Mouse (Mus musculus) kidney, embryonic 14.5 days (tissue): ENCODE measurements around the gene Man2a1. TPM values are rescaled to one million over a fixed set of nuclear protein-coding genes. Genes with fewer than 3 reads are reported as not detected.

ENCODE experiments used
- ATAC-seq: fragments of 200-750 bp; cut with Nextera tagmentation; 2 replicates; pipeline ENCODE4 v1.8.0; 2017; ENCODE audit warnings: moderate number of reproducible peaks, mild to moderate bottlenecking, moderate TSS enrichment, moderate library complexity; ENCODE audit not compliant: low FRiP score, low TSS enrichment
- H3K27ac ChIP-seq: fragments of 300-500 bp; sonication (generic); 2 replicates; pipeline ENCODE4 v1.5.1; 2014; ENCODE audit warnings: low read depth, mild to moderate bottlenecking, low read length, moderate library complexity, mixed read lengths
- H3K27me3 ChIP-seq: fragments of 300-500 bp; sonication (generic); 2 replicates; pipeline ENCODE4 v1.6.1; 2014; ENCODE audit warnings: mild to moderate bottlenecking, low read length; ENCODE audit not compliant: control insufficient read depth, insufficient read depth
- H3K36me3 ChIP-seq: fragments of 300-500 bp; sonication (generic); 2 replicates; pipeline ENCODE4 v1.6.1; 2014; ENCODE audit warnings: low read length, mixed read lengths; ENCODE audit not compliant: control insufficient read depth, insufficient read depth
- H3K4me1 ChIP-seq: fragments of 300-500 bp; sonication (generic); 2 replicates; pipeline ENCODE4 v1.6.1; 2014; ENCODE audit warnings: low read length, mixed read lengths; ENCODE audit not compliant: control insufficient read depth, insufficient read depth
- H3K4me2 ChIP-seq: fragments of 300-500 bp; sonication (generic); replicated peaks from 2 replicates; pipeline ENCODE4 v1.6.1; 2014; ENCODE audit warnings: low read depth, mild to moderate bottlenecking, low read length
- H3K4me3 ChIP-seq: fragments of 300-500 bp; sonication (generic); 2 replicates; pipeline ENCODE4 v1.5.1; 2014; ENCODE audit warnings: mild to moderate bottlenecking, low read length
- H3K9ac ChIP-seq: fragments of 300-500 bp; sonication (generic); 2 replicates; pipeline ENCODE4 v1.6.1; 2014; ENCODE audit warnings: low read depth, mild to moderate bottlenecking, low read length, moderate library complexity
- H3K9me3 ChIP-seq: fragments of 300-500 bp; sonication (generic); 2 replicates; pipeline ENCODE4 v1.6.1; 2016; ENCODE audit warnings: low read length; ENCODE audit not compliant: control insufficient read depth
- WGBS: fragments of 180-500 bp; shearing (Covaris S2); extraction: QIAGEN DNeasy Blood & Tissue Kit; methylation state at CpG from one replicate; pipeline ENCODE4 v1.1.7; 2014; 5-methylcytosine and 5-hydroxymethylcytosine counted together
- polyA plus RNA-seq: library from polyadenylated mRNA; unstranded; fragments of >200 nt; fragmentation: Nextera tagmentation; extraction: Ambion mirVana; gene quantifications from 2 replicates; pipeline ENCODE4 v1.2.1, GENCODE M21; 2014

Gene Man2a1
- polyA plus RNA-seq, 1 experiment from 2014 or later = 12.5 TPM

GRCm38 (mm10) chr17:64608923-64609598 lies 8.5 kb downstream of the Man2a1 start:
- H3K4me3 ChIP-seq = no peak overlapping the region
- H3K9me3 ChIP-seq = no peaks in the 10 kb centered on the region
- peaks cover 6% of the 10 kb centered on the region; the same call in 1 of the 2 replicates for H3K4me1 ChIP-seq
- ATAC-seq = no peak
- no peak overlapping the region for H3K27ac ChIP-seq
- no peaks in the 10 kb centered on the region; the same call in 1 of the 2 replicates for H3K36me3 ChIP-seq
- no peaks in the 10 kb centered on the region for H3K27me3 ChIP-seq
- H3K9ac ChIP-seq = no peak overlapping the region
- no peak overlapping the region for H3K4me2 ChIP-seq
- 69% methylated on average over 6 of the region's 6 CpGs for WGBS

- Histone ChIP-seq H3K27me3 (no peaks in the 10 kb centered on the region), H3K4me2 (no peak overlapping the region), H3K36me3 (no peaks in the 10 kb centered on the region; the same call in 1 of the 2 replicates), H3K9me3 (no peaks in the 10 kb centered on the region), H3K4me1 (no peaks in the 10 kb centered on the region), H3K4me3 (no peak overlapping the region), H3K27ac (no peak overlapping the region), H3K9ac (no peak overlapping the region)
- ATAC-seq = no peak
- WGBS = 54% methylated on average over 3 of the region's 3 CpGs
Observed at GRCm38 (mm10) chr17:64609741-64610140, 9.2 kb downstream of the Man2a1 start.

GRCm38 (mm10) chr17:64611426-64611825 lies 10.9 kb downstream of the Man2a1 start:
- Histone ChIP-seq H3K4me1 (no peaks in the 10 kb centered on the region), H3K9me3 (no peaks in the 10 kb centered on the region), H3K4me2 (no peak overlapping the region), H3K36me3 (no peaks in the 10 kb centered on the region; the same call in 1 of the 2 replicates), H3K27me3 (no peaks in the 10 kb centered on the region), H3K9ac (no peak overlapping the region), H3K27ac (no peak overlapping the region), H3K4me3 (no peak overlapping the region)
- no peak for ATAC-seq
- 84% methylated on average over 5 of the region's 5 CpGs for WGBS

- 74% methylated on average over 16 of the region's 16 CpGs for WGBS
- no peaks in the 10 kb centered on the region; the same call in 1 of the 2 replicates for H3K36me3 ChIP-seq
- no peak overlapping the region for H3K4me3 ChIP-seq
- no peaks in the 10 kb centered on the region for H3K27me3 ChIP-seq
- H3K9me3 ChIP-seq = no peaks in the 10 kb centered on the region
- no peak overlapping the region for H3K4me2 ChIP-seq
- ATAC-seq = no peak
- H3K9ac ChIP-seq = no peak overlapping the region
- H3K27ac ChIP-seq = no peak overlapping the region
- H3K4me1 ChIP-seq = no peaks in the 10 kb centered on the region
Observed at GRCm38 (mm10) chr17:64612135-64612885, 11.8 kb downstream of the Man2a1 start.

- no peak for ATAC-seq
- WGBS = 83% methylated on average over 3 of the region's 3 CpGs
- no peaks in the 10 kb centered on the region for H3K27me3 ChIP-seq
Observed at GRCm38 (mm10) chr17:64612930-64613329, 12.4 kb downstream of the Man2a1 start.

GRCm38 (mm10) chr17:64613351-64613750 lies 12.8 kb downstream of the Man2a1 start:
- H3K4me1 ChIP-seq = no peaks in the 10 kb centered on the region
- no peak overlapping the region for H3K9ac ChIP-seq
- no peak overlapping the region for H3K4me3 ChIP-seq
- 63% methylated on average over 3 of the region's 3 CpGs for WGBS
- no peak overlapping the region for H3K27ac ChIP-seq
- H3K27me3 ChIP-seq = no peaks in the 10 kb centered on the region
- no peak for ATAC-seq
- H3K9me3 ChIP-seq = no peaks in the 10 kb centered on the region
- no peaks in the 10 kb centered on the region; the same call in 1 of the 2 replicates for H3K36me3 ChIP-seq
- no peak overlapping the region for H3K4me2 ChIP-seq

More at GRCm38 (mm10) chr17:64612930-64613329, 12.4 kb downstream of the Man2a1 start:
- Histone ChIP-seq H3K4me3 (no peak overlapping the region), H3K4me1 (no peaks in the 10 kb centered on the region), H3K27ac (no peak overlapping the region), H3K9me3 (no peaks in the 10 kb centered on the region), H3K9ac (no peak overlapping the region), H3K4me2 (no peak overlapping the region), H3K36me3 (no peaks in the 10 kb centered on the region; the same call in 1 of the 2 replicates)

GRCm38 (mm10) chr17:64614804-64615203 lies 14.3 kb downstream of the Man2a1 start:
- Histone ChIP-seq H3K4me3 (no peak overlapping the region), H3K4me2 (no peak overlapping the region), H3K9me3 (no peaks in the 10 kb centered on the region), H3K9ac (no peak overlapping the region), H3K36me3 (no peaks in the 10 kb centered on the region; the same call in 1 of the 2 replicates), H3K27ac (no peak overlapping the region), H3K27me3 (no peaks in the 10 kb centered on the region), H3K4me1 (no peaks in the 10 kb centered on the region)
- WGBS = 84% methylated on average over 3 of the region's 3 CpGs
- no peak for ATAC-seq

GRCm38 (mm10) chr17:64615420-64615819 lies 14.9 kb downstream of the Man2a1 start:
- Histone ChIP-seq H3K9ac (no peak overlapping the region), H3K4me2 (no peak overlapping the region), H3K36me3 (no peaks in the 10 kb centered on the region; the same call in 1 of the 2 replicates), H3K9me3 (no peaks in the 10 kb centered on the region), H3K27ac (no peak overlapping the region), H3K27me3 (no peaks in the 10 kb centered on the region), H3K4me1 (0 out of 2 replicates have a peak, but pooled peaks cover under 1% of the 10 kb centered on the region), H3K4me3 (no peak overlapping the region)
- no peak for ATAC-seq
- 65% methylated on average over 6 of the region's 6 CpGs for WGBS

- no peak for ATAC-seq
Observed at GRCm38 (mm10) chr17:64616259-64616658, 15.7 kb downstream of the Man2a1 start.

More at GRCm38 (mm10) chr17:64616259-64616658, 15.7 kb downstream of the Man2a1 start:
- H3K4me3 ChIP-seq = no peak overlapping the region
- H3K4me2 ChIP-seq = no peak overlapping the region
- H3K27ac ChIP-seq = no peak overlapping the region
- 76% methylated on average over 6 of the region's 6 CpGs for WGBS
- H3K9ac ChIP-seq = no peak overlapping the region
- H3K27me3 ChIP-seq = no peaks in the 10 kb centered on the region
- H3K9me3 ChIP-seq = no peaks in the 10 kb centered on the region
- H3K4me1 ChIP-seq = 0 out of 2 replicates have a peak, but pooled peaks cover 3% of the 10 kb centered on the region
- no peaks in the 10 kb centered on the region; the same call in 1 of the 2 replicates for H3K36me3 ChIP-seq
